Mouse (Mus musculus) frontal cortex, postnatal 25 days (tissue): ENCODE results near the gene Olfr794.

Experiments used
- DNase-seq, 2 experiments: peaks; one replicate each; pipeline ENCODE4 v3.0.0; 2022; ENCODE audit warnings: low spot score in 2 of 2

Olfr794 gene

DNA sequence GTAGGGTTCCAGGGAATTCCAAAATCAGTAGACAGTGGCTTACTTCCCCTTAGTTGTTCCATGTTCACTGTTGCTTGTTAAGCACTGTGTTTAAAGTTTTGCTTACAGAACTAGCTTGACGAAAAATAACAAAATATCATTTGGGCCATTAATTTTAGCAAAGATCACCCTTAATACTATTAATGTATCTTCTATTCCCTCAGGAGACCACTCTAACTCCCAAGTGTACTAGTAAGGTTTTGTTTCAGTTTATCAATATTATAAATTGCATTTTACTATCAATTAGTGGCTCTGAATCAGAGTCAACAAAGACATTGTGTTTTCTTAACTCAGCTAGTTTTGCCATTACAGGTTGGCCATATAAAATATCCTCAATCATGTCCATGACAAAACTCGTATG lies at the start of gene Olfr794:
Olfr794 (plus strand) TSS at position 301 of the 400 bp plus-strand sequence.
- DNase-seq, result no peak

DNA sequence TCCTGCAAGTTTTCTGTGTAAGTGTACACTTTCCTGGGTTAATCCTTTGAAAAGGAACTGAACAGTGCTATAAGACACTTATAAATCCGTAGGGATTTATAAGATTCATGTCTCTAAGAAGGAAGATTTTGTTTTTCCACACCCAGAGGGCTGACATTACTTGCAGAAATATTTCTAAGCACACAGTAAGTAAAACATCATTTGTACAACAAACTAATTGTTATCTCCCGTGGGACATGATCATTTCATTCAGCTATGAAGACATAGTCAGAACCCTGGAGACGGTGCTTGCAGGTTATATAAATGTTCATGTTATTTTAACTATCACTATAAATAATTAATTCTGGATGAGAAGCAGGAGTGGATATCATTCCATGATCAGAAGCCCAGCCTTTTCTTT lies 46.0 kb upstream of the Olfr794 start, which contains the start of gene Olfr791:
Olfr791 (plus strand) TSS at position 301 of the 400 bp plus-strand sequence.
- DNase-seq, result no peak

DNA sequence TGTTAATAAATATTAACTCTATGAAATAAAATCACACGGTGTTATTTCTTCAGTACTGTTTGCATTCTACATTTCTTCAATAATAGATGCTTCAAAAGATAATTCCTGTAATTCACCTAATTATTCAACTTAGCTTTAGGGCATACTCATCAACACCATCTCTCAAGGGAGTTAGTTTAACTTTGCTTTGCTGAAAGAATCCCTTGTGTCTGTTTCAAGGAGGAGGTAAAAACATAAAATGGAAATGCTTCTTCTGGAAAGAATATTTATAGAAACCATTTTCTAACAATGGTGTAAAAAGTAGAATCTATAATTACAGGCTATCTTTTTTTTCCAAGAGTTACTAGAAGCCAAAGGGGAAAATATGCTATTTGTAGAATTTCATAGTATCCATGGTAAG lies 28.6 kb upstream of the Olfr794 start, which contains the start of gene Olfr792:
Olfr792 (plus strand) TSS at position 301 of the 400 bp plus-strand sequence.
- no peak for DNase-seq

DNA sequence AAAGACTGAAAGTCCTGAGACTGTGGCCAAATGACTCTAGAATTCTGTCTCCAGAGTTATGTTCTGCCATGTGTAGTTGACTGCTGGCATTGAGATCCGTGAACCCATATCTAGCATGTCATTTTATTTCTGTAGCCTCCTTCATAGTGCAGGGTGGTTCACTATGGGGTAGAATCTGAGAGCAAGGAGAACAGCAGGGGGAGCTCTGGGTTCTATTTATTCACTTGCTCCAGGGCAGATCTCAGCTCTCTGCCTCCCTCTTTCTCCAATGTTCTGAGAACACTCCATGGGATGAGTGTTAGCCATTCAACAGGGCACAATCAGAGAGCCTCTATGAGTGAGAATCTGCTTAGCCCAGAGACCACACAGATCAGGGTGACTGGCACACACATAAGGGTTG lies 18.1 kb upstream of the Olfr794 start:
- peak in 1 of 2 experiments; percentile 1 for DNase-seq

DNA sequence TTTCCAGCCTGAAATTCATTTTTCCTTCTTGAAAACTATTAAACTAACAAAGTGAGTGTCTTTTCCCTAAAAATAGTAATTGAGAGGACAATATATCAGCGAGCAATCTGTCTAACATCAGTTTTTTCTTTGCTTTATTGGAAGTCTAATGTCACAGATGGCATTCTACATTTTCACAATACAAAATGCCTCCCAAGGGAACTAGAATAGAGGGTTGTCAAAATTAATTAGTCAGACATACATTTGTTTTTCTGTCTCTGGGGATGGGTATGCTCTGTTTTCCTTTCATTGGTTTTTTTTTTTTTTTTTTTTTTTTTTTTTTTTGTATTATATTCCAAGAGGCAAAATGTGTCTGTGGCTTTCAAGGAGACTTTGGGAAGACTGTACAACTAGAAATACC lies 9.6 kb downstream of the Olfr794 start:
- no peak for DNase-seq

DNA sequence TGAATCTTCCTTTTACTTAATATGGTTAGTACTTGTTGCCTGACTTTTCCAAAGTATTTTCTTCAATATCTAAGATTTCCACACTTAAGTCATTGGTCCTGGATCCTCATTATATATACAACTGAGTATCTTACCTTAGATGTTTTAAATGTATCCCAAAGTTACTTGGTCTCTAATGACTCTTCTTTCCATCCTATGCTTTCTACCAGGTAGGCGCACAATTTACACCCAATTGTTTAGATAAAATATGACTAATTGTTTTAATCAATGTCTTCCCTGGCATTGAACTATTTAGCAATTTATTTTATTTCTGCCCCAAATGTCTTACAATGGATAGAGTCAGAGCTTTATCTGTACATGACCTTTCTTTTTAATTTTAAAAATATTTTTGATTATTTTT lies 45.0 kb downstream of the Olfr794 start, which contains the start of gene Olfr796:
Olfr796 (minus strand) TSS at position 101 of the 400 bp plus-strand sequence.
- DNase-seq, result no peak

DNA sequence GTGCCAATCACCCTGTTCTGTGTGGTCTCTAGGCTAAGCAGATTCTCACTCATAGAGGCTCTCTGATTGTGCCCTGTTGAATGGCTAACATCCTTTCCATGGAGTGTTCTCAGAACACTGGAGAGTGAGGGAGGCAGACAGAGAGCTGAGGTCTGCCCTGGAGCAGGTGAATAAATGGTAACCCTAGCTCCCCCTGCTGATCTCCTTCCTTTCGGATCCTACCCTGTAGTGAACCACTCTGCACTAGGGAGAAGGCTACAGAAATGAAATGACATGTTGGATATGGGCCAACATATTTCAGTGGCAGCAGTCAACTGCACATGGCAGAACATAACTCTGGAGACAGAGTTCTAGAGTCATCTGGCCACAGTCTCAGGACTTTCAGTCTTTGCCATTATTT lies 54.3 kb downstream of the Olfr794 start:
- DNase-seq, result no peak
